Mouse (Mus musculus) ovary, postnatal 14 days (tissue): ENCODE results near the gene Micu1.

Source experiments
- DNase-seq: peaks from one replicate; pipeline ENCODE4 v3.0.0; 2022; ENCODE audit warnings: low spot score

Micu1 gene

DNA sequence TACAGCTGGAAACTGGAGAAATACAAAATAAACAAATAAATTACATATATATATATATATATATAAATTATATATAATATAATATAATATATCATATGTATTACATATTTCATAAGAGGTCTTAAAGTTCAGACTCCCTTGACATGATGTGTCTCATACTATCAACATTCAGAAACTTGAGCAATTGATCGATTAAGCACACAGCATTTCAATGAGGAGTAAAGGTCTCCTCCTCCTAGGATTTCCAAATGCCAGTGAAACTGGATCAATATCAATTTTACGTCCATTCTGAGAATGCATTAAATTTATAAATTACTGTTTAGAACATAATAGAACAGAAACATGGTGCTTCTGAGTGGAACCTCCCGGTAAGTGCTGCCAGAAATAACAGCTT is 71.9 kb downstream of the Micu1 start:
- no peak for DNase-seq

DNA sequence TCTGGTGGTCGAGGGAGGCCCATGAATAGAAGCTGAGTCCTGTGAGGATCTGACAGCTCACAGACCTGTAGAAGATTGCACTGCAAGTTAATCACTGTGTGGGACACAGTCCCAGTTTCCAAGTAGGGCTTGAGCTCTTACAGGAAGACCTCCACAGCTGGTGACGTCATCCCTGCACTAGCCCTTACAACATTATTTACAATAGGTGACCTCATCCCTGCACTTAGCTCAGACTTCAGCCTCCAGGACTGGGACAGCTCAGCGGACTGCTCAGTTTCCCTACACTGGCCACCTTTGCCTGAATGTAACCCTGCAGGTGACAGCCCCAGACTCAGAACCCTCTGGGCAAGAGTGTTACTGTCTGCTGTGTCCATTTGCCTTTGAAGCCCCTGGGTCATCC is 75.0 kb downstream of the Micu1 start:
- DNase-seq = no peak

DNA sequence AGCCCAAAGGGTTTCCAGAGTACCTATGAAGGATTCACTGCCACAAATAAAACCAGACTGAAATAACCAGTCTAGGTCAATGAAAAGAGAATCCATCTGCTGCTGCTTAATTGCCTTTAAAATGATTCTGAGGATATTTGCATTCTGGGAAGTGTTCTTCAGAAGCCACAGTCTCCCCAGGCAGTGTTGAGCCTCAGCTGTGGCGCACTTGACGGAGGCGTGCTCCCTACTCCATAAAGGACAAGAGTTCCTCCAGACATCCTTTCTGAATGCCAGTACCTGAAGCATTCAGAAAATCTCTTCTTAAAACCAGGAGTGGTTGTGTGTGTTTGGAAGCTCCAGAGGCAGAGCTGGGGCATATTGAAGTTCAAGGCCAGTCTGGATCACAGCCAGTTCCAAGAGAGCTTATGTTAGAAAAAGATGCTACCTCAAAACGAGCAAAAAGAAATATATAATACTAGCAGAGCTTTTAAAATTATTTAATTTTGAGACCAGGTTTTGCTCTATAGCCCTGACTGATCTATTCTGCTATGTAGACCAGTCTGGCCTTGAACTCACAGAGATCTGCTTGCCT is 75.9 kb downstream of the Micu1 start:
- DNase-seq = no peak

DNA sequence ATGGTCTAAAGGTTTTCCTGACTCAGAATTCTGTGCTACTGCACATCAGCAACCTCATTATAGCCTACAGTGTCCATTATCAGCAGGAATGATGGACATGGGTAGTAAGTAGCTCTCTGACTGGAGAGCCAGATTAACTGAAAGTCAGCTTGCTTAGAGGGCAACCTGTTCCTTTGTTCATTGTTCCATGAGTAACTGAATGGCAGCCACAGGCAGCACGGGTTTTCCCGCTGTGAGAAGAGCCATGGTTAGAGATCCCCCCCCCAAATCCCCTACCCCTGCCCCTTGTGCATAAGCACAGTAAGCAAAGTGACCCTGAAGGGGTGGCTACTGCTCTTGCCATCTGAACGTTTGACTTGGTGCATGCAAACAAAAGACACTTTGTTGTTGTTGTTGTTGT is 78.4 kb downstream of the Micu1 start:
- DNase-seq = no peak

DNA sequence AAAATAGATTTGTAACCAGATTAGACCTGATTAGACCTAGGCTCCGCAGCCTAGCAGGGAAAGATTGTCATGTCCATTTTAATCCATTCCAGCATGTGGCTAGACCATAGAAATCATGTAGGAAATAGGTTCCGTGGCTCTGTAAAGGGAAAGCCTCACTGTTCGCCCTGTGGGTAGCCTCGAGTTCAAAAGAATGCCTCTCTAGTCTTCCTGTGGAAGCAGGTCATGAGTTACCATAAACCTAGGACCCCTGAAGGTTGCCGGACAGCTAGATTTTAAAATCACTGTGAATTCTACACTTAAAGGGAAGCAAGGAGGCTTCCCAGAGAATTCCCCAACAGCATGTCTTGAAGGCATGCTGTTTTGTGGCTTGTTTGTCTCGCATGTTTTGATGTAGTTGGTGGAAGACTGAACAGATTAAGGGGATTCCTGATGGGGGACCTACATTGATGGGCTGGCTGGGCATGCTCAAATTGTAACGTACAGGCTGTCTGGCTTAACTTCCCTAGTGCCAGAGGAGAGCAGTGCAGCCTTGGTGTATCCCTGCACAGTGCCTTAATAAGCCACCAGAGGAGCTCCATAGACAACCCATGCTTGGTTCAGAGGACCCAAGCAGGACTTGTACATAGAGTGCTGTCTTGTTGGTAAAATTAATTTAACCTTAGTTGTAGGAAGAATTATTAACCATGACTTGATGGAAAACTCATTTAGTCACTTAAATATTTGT is 79.1 kb downstream of the Micu1 start:
- DNase-seq = no peak

DNA sequence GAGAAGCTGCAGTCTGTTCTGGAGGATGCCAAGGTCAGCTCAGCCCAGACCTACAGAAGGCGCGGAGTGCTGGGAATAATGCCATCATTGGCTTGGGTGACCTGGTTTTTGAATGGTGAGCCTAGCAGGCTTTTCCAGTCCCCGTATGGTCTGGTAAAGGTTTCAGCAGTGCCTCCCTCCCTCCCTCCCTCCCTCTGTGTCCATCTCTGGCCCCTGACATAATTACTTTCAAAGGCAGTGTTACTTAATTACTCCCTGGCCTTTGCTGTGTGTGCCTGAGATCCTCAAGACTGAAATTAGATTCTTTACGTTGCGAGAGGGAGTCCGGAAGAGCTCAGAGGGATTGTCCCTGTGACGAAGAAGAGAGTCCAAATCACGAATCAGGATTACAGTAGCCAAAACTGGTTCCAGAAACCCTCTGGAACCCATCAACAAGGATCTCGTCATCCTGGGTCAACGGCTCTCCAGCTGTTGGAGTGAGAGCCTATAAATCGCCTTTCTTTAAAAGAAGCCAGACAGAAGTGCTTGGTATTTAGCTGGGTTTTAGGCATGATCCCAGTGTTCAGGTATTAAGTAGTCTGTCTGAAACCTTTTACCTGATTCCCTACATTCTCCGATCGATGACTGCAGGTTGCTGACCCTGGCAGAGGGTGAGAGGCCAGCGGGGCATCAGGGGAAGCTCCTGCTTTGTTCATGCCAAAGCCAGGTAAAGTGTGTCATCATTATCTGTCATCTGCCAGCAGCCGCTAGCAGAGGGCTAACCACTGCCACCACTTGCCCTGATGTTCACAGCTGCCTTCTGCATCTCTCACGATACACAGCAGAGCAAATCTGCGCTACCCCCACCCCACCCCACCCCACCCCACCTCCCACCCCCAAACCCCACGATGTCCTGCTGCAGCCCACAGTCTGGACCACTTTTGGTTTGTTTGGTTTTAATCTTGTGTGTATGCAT is 82.7 kb downstream of the Micu1 start:
- no peak for DNase-seq

DNA sequence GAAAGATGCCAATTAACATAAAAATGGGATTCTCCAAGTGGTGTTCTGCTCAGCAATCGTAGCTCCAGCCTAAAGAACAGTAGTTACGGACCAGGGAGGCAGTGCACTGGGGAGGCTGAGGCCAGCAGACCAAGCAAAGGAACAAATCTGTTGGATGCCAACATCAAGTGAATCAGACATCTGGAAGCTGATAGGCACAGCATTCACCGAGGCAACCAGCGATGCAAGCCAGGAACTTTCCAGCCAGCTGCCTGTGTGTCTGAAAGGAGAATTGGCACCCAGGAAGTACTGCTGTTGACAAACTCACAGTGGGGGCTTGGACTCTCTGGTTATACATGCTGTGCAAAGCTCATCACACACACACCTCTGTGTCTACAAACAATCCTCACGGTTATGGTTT is 84.0 kb downstream of the Micu1 start:
- no peak for DNase-seq

DNA sequence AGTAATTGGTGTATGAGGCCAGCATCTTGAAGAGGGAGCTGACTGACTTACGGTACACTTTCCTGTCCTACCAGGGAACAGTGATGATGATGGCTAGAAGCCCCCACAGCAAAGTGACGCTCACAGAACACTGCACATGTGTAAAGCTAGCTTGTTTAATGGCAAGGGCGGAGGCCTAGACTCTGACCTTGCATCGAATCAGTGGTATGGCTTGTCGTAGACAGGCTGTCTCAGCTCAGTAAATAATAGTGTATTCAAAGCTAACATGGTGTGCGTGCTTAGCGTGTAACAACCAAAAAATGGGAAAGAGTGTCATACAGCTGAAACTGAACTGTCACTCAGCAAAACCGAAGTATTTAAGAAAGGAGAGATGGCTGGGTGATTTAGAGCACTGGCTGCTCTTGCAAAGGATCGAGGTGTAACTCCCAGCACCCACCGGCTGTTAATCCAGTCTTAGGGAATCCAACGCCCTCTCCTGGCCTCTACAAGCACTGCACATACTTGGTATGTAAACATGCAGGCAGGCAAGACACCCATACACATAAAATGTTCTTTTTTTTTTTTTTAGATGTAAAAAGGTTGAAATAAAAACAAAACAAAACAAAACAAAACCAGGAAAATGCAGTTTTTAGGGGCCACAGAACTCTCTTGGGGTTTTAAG is 85.0 kb downstream of the Micu1 start:
- no peak for DNase-seq

DNA sequence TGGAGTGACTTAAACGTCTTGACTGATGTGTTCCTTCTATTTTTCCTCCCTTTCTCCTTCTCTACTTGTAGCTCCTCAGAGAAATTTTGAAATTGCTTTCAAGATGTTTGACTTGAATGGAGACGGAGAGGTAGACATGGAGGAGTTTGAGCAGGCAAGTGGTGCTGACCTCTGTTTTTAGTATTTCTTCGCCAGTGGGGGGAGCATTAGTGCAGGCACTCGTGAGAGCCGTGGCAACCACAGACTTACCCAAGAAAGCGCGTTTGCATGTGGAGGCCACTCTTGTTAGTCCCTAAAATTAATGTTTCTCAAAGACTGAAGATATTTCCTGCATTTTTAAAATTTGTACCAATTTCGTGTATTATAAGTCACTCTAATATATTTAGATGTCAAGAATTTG is 85.6 kb downstream of the Micu1 start:
- DNase-seq = no peak

DNA sequence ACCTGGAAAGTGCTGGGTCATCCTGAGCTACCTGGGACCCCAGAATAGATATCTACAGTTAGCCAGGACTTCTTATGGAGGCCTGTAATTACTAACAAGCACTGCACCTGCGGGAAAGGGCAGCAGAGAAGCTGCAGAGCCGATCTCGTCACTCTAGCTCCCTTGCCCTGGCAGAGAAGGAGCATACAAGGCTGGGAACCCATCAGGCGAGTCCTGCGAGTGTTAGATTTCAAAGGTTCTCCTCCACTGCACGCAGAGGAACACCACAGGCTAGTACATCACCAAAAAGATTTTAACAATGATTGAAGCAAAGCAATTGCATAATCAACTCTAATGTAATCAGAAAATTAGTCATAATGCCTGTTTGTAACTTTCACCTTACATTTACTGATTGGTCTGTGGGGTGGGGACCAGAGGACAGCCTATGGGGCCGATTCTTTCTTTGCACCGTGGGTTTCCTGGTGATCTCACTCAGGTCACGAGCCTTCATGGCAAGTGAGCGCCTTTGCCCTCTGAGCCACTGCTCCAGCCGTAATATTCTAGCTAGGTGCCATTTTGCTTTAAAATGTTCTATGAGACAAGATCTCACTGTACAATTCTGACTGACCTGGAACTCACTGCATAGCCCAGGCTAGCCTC is 88.1 kb downstream of the Micu1 start:
- no peak for DNase-seq

DNA sequence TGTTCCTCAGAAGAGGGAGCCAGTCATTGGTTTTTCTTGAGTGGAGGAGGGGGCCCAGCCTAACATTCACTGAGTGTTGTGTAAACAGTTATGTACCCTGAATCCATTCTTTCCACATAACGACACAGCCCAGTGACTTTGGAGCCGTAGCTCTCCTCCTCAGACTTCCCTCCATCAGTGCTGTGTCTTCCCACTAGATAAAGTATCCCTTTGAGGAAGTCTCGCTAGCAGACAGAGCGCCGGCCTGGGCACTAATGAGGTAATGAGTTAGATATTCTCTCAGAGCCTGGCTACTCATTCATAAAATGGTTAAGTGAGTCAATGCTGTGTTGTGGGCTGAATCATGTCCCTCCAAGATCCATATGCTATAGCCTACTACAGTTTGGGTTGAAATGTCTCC is 89.6 kb downstream of the Micu1 start:
- no peak for DNase-seq

DNA sequence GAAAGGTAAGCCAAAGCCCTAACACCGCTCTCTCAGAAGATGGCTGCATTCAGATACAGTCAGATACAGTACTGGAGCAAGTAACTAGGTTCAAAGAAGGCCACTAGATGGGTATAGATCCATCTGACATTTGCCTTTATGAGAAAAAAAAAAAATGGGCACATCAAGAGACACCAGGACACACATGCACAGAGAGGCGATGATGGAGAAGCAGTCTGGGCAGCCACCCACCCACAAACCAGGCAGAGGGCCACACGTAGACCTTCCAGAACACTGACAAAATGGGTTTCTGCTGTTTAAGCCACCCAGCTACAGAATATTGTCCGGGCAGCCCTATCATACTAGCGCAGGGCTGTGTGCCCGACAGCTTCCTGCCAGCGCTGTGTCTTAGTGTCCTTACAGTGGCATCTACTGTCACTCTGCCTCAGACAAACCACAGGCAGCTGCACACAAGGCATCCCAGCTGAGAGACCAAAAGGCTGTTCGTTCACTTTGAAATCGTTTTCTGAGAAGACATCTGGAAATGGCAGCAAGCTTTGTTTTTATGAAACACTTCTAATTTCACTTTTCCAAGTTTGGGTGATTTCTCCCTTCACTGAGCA is 90.4 kb downstream of the Micu1 start:
- DNase-seq = no peak

DNA sequence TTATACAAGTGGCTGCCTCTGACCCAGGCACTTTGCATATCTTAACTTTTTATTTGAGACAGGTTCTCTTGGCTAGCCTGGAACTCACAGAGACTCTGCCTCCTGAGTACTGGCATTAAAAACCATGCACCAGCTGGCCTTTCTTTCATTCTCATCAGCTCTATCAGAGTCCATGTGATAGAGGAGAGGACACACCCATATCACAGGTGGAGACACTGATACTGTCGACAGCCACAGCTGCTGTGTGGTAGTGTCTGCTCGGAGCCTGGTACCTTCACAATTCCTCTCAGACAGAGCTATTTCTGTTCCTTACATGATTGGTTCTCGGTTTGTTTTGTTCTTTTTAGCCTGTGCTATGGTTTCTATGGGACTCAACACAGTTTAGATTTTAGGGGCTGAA is 91.2 kb downstream of the Micu1 start:
- no peak for DNase-seq

DNA sequence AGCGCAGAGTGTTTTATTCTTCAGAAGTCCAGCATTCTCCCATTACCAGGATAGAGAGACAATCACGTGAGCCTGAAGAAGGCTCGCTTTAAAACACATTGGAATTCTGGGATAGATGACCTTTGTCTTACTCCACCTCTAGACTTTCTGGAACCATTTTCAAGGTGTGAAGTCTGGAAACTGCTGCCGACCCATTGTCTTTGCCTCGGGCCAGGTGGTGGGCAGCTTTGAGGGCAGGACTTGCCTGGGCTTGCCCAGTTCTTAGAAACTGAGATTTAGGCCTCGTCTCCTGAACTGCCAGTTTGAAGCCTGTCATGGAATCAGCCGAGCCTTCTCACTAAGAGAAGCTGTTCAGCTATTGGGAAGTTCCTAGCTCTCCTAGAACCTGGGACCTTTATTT is 92.8 kb downstream of the Micu1 start:
- DNase-seq = no peak

DNA sequence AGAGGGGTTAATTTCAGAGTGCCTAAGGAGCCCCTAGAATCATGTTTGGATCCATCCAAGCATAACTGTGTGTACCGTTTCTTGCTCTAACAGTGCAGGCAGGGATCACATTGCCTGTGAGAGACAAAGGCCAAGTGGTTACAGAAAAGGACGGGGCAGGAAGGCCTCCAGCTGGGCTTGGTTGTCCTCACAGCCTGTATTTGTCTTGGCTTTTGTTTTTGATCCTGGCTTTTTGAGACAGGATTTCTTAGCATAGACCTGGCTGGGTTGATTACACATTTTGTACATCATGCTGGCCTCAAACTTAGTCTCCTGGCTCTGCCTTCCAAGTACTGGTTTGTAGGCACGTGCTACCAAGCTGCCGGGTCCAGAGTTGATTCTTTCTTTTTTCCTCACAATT is 93.6 kb downstream of the Micu1 start:
- no peak for DNase-seq

DNA sequence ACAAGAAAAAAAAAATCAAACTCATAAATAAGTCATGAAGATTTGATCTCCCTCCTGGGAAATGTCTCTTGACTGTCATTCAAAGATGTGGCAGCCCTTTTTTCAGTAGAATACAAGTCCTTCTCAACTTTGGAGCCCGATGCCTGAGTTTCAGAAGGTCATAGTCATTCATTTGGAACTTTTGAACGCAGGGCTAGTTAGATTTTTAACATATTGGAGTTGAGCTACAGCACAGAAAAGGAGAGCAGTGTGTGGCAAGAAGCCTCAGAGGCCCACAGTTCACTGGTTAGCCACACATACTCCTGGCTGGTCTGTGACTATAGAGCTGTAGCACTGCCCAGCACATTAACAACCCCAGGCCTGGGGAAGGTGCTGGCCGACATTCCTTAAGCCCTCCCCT is 96.1 kb downstream of the Micu1 start:
- DNase-seq = no peak

DNA sequence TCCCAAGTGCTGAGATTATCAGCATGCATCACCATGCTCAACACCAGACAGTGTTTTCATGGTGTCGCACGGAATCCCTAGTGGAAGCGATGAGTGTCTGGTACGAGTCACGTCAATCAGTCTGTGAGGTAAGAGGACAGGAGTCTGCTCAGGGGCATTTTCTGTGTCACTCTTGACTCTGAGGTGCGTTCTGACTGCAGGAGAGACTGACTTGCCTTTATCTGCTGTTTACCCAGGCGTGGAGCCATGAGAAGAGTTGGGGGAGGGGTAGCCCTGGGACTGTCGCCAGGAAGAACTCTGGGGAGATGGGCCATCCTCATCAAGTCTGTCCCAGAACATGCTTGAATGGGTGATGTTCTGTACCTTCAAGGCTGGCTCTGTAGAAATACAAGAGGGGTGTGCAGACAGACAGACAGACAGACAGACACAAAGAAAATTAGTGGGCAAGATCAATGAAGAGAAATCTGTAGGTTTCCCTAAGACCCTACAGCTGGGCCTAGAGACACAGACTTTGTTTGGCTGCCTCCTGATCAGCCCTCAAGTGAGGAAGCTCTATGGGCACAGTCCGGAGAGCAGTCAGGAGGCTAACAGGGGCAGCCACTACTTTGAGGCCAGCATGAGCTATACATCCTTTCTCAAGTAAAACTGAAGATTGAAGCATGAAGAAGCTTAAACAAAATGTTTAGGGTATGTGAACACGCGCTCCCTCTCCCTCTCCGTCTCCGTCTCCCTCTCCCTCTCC is 97.2 kb downstream of the Micu1 start:
- DNase-seq = no peak

DNA sequence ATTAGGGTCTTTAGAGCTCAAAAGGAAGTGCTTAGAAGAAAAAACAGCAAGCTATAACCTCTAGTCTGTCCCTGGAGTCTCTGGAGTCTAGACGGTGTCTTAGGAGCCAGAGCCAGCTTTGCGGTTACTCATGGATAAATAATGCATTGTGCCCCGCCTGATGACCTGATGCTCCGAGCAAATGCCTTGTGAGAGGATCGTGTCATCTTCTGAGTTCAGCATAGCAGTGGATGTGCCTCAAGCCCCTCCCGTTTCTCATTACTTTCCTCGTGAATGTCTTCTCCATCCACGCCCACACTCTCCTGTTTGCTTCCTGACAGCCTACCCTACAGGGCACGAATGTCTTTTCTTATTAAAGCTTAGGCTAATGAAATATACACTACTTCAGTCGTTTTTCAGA is 97.9 kb downstream of the Micu1 start:
- no peak for DNase-seq

DNA sequence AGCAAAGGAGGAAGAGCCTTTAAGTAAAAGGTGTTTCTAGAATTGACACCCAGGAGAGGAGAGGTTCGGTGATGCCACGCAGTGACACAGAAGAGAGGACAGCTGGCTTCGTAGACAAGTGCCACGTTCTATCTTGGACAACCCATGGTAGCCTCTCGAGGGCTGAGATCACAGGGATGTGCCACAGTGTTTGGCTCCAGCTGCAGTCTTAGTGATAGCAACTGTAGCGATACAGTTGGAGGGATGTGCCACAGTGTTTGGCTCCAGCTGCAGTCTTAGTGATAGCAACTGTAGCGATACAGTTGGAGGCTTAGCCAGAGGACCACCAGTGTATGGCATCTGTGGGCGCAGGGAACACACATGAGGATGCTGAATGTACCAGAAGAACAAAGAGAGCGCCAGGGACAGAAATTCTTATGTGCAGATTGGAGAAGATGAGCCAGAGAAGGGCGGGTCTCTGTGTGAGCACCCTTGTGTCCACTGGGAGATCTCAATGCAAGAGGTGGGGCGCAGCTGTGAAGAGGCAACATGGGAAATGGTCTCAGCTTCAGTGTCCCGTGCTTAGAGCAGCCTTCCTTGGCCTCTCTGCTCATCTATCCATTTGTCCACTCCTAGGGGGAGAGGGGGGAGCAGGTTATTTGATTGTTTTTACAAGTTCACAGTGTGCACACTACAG is 98.7 kb downstream of the Micu1 start:
- no peak for DNase-seq

DNA sequence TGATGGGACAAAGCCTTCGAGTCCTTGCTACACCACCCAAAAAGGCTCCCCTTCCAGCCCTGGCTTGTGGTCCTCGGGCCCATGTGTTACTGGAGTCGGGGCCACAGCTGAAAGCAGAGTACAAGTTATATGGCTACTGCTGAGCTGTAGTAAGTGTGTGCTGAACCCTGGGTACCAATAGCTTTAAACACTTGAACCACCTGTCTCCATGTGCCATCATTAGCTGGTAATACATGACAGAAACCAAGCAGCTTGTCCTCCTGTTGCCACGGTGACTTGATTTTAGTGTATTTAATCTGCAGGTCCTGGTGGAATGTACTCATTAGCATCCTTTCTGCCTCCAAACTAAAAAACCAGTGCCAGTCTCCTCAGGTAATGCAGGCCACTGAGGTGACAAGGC is 106.4 kb downstream of the Micu1 start:
- DNase-seq = no peak
